Mouse (Mus musculus) megakaryocyte progenitor cell, adult 5-6 weeks (primary cell): ENCODE data around the gene Ptprcap. TPM values are rescaled to one million over a fixed set of nuclear protein-coding genes. Genes with fewer than 3 reads are reported as not detected.

ENCODE experiments used
- ATAC-seq: replicated peaks from 2 replicates; pipeline ENCODE4 v1.8.0; 2016; ENCODE audit warnings: mild to moderate bottlenecking, moderate TSS enrichment, inconsistent platforms; ENCODE audit not compliant: poor library complexity
- total RNA-seq, 2 experiments: library from RNA; stranded (forward) in 1 of 2; stranded (reverse) in 1 of 2; fragments of 157-497, 149-512 nt in 1 of 2; fragments of 200-1000 nt in 1 of 2; gene quantifications; 2 replicates each; pipeline versions ENCODE4 v1.2.3 to v1.2.4; 2015 to 2017

Gene Ptprcap
- total RNA-seq, 2 experiments from 2014 or later, result 79.5 to 114 TPM

DNA sequence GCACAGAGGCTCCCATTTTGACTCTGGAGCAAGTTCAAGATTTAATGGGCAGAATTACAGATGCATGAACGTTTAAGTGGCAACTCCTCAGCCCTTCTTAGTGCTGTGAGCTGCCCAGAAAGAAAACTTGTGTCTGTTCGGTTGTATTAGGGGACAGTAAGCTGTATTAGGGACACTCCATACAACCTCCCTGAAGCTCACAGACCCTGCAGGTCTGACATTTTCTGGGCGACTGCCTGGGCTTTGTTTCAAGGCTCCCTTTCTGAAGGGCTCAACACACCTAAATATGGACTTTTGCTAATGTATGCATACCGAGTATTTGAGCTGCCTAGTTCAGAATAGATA is 10.1 kb downstream of the Ptprcap start:
- no peak; the same call in 1 of the 2 replicates for ATAC-seq

DNA sequence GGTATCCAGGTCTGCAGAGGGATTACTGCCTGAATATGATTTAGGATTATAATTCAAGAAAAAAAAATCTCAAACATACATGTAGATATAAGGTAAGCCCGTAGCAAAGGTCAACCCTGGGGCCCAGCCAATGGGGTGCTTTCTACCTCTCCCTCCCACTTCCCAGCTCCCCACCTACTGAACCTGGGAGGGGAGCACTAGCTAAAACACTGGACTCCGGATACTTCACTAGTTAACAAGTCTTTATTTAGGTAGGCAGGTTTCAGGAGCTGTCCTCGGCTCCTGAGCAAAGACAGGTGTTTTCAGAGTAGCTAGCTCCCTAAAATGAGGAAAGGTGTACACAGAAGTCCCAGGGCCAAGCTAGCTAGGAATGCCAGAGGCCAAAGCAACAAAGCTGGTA is 10.7 kb downstream of the Ptprcap start:
- ATAC-seq, result no peak

DNA sequence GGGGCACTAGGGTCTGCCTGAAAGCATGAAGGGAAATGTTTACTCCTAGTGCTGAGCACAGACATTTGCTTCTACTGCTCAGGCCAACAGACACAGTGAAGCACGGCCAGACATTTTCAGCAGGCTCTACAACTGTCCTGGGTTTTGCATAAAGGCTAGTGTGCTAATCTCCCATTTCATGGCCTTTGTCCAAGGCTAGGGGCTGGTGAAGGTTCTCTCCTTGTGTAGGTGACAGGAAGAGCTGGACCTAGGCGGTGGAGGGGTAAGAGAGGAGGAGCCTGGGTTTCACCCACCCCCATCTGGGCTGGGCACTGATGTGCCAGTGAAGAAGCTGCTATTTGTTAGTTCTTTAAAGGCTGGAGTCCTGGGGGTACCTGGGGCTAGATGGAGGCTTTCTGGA is 11.3 kb downstream of the Ptprcap start:
- no peak for ATAC-seq

DNA sequence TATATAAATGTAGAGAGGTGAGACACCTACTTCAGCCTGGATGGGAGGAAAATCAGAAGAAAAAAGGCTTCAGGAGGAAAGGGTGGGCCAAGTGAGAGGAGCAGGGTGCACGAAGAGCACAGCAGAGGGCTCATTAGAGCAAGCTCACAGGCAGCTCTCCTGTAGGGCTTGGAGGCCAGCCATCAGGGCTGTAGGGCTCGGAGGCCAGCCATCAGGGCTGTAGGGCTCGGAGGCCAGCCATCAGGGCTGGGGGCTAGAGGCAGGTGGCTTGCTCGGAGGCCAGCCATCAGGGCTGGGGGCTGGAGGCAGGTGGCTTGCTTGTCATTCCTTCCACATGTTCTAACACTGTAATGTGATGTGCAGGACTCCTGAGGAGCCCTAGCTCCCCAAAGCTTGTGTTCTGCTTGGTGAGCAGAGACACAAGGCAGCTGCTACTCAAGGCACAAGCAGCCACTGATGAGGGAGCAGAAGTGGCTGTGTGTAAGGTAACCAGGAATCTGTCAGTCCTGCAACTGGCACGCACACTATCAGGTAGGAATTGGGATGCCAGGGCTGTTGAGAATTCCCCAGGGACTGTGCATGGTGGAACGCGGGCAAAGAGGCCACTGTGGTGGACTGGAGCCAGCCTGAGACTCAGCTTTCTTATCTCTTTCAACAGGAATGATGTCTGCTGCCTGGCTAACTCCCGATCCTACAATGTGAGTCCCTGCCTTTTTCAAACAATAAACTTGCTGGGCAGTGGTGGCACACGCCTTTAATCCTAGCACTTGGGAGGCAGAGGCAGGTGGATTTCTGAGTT is 13.5 kb downstream of the Ptprcap start:
- ATAC-seq, result no peak

DNA sequence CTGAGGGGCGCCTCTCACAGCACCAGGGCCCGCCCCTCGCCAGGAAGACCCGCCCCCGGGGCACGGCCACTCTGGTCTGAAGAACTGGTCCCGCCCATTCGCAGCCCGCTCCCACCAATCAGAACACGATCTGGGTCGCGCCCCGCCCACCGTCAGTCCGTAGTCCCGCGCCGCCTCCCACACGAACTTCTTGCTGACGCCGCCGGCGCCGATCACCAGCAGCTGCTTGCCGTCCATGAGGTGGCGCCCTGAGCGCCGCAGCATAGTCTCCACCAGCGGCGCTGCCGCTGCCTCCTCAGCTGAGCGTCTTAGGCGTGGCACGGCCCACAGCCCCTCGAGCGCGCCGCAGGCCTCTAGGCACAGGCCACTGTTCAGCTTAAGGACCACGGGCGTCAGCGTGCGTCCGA is 16.0 kb downstream of the Ptprcap start:
- peak; percentile 97 for ATAC-seq

DNA sequence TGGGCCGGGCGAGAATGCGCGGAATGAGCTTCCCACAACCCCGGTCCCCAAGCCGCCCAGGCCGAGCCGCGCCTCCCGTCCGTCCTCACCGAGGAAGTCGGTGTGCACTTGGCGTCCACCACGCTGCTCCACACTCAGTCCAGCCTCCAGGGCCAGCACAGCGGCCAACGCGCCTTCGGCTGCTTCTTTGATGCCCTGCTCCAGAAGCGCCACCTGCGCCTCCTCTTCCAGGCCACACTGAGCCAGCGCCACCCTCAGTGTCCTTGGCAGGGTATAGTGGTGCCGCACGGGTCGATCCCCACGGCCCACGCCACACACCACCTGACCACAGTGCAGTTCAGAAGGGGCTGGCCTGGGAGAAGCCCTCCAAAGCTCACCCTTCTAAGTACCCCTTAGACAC is 16.4 kb downstream of the Ptprcap start:
- ATAC-seq, result peak; percentile 8

DNA sequence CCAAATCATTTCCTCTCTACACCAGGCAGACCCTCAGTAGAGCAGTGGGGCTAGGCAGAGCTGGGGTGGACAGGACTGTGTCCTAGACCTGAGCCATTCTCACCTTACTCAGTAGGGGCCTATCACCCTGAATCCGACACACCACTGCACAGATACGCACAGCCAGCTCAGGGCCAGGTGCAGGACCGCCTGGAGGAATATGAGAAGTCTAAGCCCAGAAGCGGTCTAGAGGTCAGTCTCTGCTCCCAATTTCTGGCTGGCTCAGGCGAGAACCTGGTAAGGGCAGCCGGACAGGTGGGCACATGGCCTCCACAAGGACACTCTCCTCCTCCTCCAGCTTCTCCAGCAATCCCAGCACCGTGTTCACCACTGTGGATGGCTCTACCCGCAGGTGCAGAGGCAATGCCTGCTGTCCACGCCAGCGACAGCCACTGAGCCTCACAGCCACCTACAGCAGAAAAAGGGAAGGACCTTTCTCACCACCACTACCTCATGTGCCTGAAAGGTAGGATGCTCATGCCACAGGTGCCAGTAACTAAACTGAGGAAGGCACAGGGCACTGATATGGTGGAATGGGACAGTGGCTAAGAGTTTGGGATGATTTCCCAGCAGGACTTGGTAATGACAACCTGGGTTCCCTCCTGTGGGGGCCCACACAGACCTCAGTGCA is 17.5 kb downstream of the Ptprcap start:
- ATAC-seq, result no peak

DNA sequence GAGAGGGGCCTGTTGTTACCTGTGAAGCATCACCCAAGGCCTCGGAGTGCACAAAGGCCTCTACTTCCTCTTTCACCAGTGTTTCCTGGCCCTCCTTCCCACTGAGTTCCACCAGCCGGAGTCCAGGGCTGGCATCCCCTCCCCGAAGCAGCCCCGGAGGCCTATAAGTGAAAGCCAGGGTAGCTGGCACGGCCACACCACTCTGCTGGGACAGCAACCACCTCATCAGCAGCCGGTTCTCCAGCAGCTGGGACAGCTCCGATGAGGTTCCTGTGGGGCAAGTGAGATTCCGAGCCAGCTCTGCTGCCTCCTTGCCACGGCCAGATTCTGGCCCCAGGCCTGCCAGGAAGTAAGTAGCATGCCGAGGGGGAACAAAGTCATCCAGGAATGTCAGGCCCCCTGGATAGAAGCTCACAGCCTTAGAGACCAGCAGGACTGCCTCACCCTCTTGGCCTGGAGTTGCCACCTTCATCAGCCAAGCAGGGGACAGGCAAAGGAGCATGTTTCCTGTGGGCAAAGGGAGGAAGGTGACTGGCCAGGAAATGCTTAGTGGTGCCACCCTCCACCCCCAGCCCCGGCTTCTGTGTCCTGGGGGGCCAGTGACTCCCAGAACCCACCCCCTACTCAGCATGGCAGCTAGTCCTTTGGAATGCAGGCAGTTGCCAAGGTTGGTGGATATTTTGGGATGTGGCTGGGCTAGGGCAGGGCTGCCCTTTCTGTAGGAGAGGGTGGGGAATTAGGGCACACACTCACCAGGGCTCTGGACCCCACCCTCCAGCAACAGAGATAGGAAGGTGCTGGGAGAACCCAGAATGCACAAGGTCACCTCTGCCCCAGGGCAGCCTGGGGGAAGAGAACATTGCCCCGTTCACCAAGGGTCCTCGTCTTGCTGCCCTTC is 18.2 kb downstream of the Ptprcap start:
- ATAC-seq, result peak; percentile 23; the same call in 1 of the 2 replicates

DNA sequence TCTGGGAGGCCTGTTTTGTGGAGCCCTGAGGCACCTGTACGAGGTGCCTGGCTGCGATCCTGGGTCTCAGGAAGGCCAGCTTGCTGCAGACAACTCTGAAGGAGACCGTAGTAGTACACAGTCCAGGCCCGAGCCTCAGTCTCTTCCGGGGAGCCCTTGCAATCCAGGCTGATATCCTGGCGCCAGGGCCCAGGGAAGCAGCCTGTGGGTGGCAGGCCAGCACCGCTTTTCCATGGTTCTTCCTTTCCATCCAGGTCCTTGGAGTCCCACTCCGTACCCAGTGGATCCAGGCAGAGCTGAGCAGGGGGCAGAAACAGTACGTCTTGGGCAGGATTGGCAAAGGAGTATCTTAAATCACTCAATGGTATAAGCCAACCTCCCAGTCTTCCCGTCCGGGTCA is 19.5 kb downstream of the Ptprcap start:
- no peak for ATAC-seq

DNA sequence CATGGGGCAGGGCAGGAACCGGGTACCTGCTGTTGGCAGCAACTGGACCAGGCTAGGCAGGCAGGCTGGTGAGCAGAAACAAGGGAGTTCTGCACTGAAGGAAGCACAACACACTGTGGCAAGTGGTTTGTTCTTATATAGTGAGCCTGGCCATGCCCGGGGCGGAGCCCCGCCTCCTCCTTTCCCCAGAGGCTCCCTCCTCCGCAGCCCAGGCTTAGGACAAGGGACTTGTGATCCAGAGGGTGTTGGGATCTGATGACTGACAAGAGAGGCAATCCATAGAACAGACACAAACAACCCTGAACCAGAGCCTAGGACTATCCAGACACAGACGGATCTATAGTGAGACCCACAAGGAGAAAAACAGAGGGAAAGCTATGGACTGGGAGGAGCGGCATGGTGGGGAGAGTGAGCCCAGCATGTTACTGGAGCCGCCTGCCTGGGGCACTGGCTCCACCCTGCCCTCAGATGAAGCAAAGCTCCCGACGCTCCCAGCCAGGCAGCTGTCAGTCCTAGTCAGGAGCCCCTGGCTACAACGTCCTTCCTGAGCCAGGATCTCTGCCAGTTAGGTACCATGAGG is 22.1 kb downstream of the Ptprcap start, which contains the start of gene Carns1:
TSS of gene Carns1 (minus strand) at position 112 of the 580 bp plus-strand sequence.
- ATAC-seq, result no peak

DNA sequence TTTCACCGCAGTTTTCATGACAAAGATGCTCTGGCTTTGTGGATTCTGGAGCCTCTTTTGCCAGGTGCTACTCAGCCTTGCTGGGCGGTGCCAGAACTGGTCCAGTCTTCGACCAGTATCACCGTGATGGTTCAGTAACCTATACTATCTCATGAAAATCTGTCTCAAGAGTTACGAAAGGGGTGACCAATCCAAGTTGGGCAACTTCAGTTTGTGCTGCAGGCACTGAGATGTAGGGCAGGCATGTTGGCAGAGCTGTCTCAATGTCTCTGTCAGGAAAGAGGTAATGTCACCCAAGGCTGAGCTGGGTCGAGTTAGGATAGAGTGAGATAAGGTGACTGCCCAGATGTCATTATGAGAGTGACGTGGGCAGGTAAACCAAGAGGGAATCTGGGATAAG is 27.0 kb downstream of the Ptprcap start:
- ATAC-seq, result 0 out of 2 replicates have a peak, but pooled peaks have one; percentile 13

DNA sequence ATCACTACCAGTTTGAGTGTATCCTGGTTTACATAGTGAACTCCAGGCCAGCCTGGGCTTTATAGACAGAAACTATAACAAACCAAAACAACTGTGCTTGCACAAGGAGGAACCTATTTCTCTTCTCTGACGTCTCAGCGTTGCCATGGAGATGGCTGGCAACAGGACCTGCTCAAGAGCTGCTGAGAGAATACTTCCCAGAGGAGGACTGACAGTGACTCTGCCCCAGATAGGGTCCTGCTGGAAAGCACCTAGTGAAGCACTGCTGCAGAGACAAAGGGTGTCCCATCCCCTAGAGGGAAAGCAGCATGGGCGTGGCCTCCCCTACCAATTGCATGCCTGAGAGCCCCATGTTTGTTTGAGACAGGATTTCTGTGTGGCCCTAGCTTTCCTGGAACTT is 28.5 kb downstream of the Ptprcap start:
- ATAC-seq, result peak; percentile 63

DNA sequence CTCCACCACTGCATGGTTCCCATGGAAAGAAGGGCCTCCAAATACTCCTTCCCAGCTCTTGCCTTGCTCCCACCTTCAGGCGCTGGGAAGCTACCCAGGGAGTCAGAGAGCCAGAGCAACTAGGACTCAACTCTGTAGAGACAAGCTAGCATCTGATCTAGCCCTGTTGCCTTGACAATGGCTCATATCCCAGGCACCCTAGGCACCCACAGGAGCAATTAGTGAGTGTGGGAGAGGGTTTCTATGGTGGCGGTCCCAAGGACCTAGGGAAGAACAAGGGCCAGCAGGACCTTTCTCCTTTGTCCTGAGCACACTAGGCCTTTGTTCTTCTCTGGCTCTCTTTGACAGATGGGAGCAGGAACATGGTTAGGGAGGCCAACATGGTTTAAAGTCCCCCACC is 30.3 kb downstream of the Ptprcap start:
- ATAC-seq, result no peak

DNA sequence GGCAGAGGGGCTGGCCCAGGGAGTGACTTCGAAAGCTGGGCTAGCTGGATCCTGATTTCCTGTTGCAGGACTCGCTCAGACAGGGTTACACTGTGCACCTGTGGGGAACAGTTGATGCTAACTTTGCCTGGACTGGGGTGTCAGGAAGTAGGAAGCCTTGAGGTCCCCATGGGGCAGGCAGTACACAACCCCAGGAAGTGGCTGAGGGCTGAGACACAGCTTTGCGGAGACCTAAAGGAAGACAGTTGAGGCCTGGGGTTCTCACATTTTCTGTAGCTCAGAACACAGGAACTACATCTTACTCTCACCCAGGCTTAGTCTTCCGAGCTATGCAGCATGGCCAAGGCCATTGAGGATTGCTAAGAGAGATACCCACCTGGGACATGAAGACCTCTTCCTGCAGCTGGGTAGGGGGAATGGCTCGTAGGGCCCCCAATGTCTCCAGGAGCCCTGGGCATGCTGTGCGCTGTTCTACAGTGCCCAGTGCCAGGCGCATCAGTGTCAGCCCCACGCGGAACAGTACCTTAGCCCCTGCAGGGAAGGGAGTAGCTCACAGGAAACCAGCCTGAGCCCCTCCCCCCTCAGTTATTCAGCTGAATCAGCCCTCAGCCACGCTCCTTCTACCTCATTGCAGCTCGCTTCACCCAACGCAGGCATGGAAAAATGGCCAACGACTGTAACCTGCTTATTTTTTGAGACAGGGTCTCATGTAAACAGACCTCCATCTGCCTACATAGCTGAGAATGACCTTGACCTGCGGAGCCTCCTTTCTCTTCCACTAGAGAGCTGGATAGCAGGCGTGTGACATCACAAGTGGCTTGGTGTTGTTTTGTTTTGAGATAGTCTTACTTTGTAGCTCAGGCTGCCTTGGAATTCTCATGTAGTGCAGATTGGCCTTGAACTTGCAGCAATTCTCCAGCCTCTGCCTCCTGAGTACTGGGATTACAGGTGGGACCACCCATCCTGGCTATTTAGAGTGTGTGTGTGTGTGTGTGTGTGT is 31.9 kb downstream of the Ptprcap start:
- peak; percentile 70 for ATAC-seq

DNA sequence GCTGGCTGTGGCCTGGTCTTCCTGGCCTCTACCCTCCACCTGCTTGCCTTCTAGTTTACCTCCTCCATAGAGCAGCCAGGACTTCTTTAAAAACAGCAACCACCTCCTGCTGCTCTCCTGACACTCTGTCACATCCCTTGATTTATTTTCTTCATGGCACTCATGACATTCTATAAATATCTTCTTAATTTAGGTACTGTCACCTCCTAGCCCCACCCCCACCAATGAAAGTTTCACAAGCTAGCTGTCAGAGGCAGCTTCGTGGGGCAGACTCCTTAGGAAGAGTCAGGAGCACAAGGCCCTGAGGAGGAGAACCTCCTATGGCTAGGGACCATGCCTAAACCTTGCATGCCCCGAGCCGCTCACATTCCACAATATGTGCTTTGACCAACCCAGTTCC is 33.9 kb downstream of the Ptprcap start:
- no peak for ATAC-seq

DNA sequence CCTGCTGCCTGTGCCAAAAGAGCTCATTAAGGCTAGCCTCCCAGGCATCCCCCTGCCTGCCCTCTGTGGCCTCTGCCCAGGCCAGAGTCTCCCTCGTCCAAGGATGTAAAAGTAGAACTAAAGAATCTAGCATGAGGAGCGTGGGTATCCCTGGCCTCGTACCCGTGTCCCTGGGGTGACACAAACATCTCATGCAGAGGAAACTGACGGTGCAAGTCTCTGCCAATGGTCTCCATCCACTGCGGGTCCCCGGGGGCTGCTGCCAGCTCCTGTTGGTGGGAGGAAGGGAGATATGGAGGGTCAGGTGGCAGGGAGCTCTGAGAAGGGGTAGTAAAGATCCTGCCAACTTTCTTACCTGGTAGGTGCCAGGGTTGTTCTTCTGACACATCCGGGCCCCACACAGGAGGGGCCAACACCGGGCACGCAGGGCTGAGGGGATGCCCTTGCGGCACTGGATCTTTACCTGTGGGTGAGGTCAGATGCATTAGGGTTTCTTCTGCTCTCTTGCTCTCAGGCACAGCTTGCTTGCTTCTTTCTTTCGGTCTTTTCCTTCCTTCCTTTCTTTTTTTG is 35.7 kb downstream of the Ptprcap start:
- ATAC-seq, result no peak

DNA sequence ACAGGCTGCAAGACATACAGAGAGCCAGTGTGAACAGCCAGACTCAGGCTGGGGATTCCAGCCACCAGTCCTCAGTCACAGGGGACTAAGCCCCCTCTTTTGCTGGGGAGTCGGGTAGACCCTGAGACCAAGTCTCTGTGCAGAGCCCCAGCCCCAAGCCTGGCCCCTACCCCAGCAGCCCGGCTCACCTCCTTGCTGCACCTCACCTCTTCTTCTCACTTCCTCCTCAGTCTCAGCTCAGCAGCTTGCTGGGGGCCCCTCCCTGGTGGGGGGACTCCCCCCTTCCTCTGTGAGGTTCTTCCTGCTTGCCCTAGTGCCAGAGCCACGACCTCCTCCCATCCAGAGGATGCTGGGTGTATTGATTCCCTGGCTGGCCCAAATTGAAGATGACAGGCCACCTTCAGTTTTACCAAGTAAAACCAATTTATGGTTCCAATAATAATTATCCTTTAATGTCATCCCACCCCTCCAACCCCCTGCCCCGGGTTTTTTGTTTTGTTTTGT is 37.5 kb downstream of the Ptprcap start, which contains the start of gene Tbc1d10c:
TSS of gene Tbc1d10c (minus strand) at position 454 of the 504 bp plus-strand sequence.
- ATAC-seq, result peak; percentile 41

DNA sequence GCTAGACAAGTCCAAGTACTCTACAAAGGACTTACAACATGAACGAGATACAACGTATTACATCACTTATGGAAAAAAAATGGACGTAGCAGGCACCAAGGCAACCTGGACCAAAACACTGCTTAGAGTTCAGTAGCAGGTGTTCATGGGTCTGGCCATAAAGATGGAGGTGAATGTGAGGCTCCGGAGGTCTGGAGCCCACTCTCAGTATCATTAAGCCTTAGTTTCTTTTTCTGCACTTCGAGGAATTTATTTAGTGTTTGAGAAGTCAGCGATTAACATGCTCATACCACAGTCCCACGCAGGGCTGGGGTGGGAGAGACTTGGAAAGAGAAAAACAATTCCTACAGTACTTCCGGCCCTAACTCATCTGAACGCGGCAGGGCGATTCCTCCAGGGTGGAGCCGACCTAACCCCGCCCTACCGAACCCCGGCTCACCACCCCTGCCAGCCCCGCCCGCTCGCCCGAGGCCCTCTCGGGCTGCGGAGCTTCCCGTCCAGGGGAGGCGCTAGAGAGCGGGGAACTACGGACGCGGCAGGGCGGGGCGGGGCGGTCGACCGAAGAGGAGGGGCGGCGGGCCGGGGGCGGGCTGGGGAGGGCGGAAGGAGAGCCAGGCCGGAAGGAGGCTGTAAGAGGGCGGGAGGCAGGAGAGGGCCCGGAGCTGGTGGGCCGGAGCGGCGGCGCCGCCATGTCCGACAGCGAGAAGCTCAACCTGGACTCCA is 38.3 kb downstream of the Ptprcap start, which contains the start of gene Ppp1ca:
TSS of gene Ppp1ca (plus strand) at position 538 of the 723 bp plus-strand sequence.
- peak; percentile 90 for ATAC-seq
